Mouse (Mus musculus): Measurements from ENCODE around the gene Ddx46. TPM values are rescaled to one million over a fixed set of nuclear protein-coding genes. Genes with fewer than 3 reads are reported as not detected.
"Not testable (repeated sequence)": the region's sequence is repeated elsewhere in the genome, so short reads cannot be mapped to it uniquely, and the experiment has no call there.

Ddx46 gene
- total RNA-seq (2021): 10 to 100 TPM; 24.0 to 36.4 TPM
- long read RNA-seq, experiment 1, full-length matches to known transcripts: 7 of 9 reads
- long read RNA-seq, experiment 1, partial matches to known transcripts: 1 of 9 reads
- long read RNA-seq, experiment 1, other reads (novel, unspliced or antisense): 1 of 9 reads
- long read RNA-seq, experiment 2, full-length matches to known transcripts: 17 of 40 reads
- long read RNA-seq, experiment 2, partial matches to known transcripts: 20 of 40 reads
- long read RNA-seq, experiment 2, other reads (novel, unspliced or antisense): 3 of 40 reads

- DNase-seq (ENCODE audit: low spot score in 2 of 2): peak; percentile 90 to 94
These were observed at the start of gene Ddx46 for GRCm38 (mm10) chr13:55634639-55635127. Gene Ddx46 (plus strand): TSS chr13:55635027.

GRCm38 (mm10) chr13:55591961-55592490 lies 42.8 kb upstream of the Ddx46 start:
- no peak for DNase-seq (ENCODE audit: low spot score in 2 of 2)

GRCm38 (mm10) chr13:55592512-55593253 lies 42.1 kb upstream of the Ddx46 start:
- peak; percentile 94 to 95 for DNase-seq (ENCODE audit: low spot score in 2 of 2)

- DNase-seq (ENCODE audit: low spot score in 2 of 2): no peak
These were observed 41.5 kb upstream of the Ddx46 start for GRCm38 (mm10) chr13:55593254-55593747.

GRCm38 (mm10) chr13:55595375-55595774 lies 39.5 kb upstream of the Ddx46 start:
- no peak for DNase-seq (ENCODE audit: low spot score in 2 of 2)

GRCm38 (mm10) chr13:55596802-55597201 lies 38.0 kb upstream of the Ddx46 start:
- no peak for DNase-seq (ENCODE audit: low spot score in 2 of 2)

GRCm38 (mm10) chr13:55599566-55600540 lies 35.0 kb upstream of the Ddx46 start, which contains the start of gene B4galt7:
Gene B4galt7 (plus strand): TSS chr13:55599896.
- peak; percentile 90 for DNase-seq (ENCODE audit: low spot score in 2 of 2)

- DNase-seq (ENCODE audit: low spot score in 2 of 2): no peak
These were observed 34.2 kb upstream of the Ddx46 start for GRCm38 (mm10) chr13:55600657-55601056.

GRCm38 (mm10) chr13:55601611-55602010 lies 33.2 kb upstream of the Ddx46 start:
- peak; percentile 83 to 91 for DNase-seq (ENCODE audit: low spot score in 2 of 2)

- no peak for DNase-seq (ENCODE audit: low spot score in 2 of 2)
These were observed 30.2 kb upstream of the Ddx46 start for GRCm38 (mm10) chr13:55604606-55605005.

GRCm38 (mm10) chr13:55606899-55607623 lies 27.8 kb upstream of the Ddx46 start:
- DNase-seq (ENCODE audit: low spot score in 2 of 2): no peak

GRCm38 (mm10) chr13:55607624-55608006 lies 27.2 kb upstream of the Ddx46 start:
- DNase-seq (ENCODE audit: low spot score in 2 of 2): no peak

- DNase-seq (ENCODE audit: low spot score in 2 of 2): no peak
These were observed 22.8 kb upstream of the Ddx46 start for GRCm38 (mm10) chr13:55611996-55612395.

GRCm38 (mm10) chr13:55613471-55613870 lies 21.4 kb upstream of the Ddx46 start:
- no peak for DNase-seq (ENCODE audit: low spot score in 2 of 2)

GRCm38 (mm10) chr13:55619328-55619727 lies 15.5 kb upstream of the Ddx46 start:
- no peak for DNase-seq (ENCODE audit: low spot score in 2 of 2)

- DNase-seq (ENCODE audit: low spot score in 2 of 2): no peak
These were observed 14.6 kb upstream of the Ddx46 start for GRCm38 (mm10) chr13:55620275-55620674.

- DNase-seq (ENCODE audit: low spot score in 2 of 2): not testable (repeated sequence)
These were observed 12.6 kb upstream of the Ddx46 start for GRCm38 (mm10) chr13:55622156-55622648.

GRCm38 (mm10) chr13:55622649-55623541 lies 11.9 kb upstream of the Ddx46 start, which contains the start of gene Caml:
Gene Caml (plus strand): TSS chr13:55623005.
- peak; percentile 85 to 87 for DNase-seq (ENCODE audit: low spot score in 2 of 2)

GRCm38 (mm10) chr13:55635146-55635571 lies 332 bp downstream of the Ddx46 start:
- DNase-seq (ENCODE audit: low spot score in 2 of 2): no peak
